Mouse (Mus musculus) forebrain, embryonic 16.5 days (tissue): ENCODE results near the gene Timm17a. TPM values are rescaled to one million over a fixed set of nuclear protein-coding genes. Genes with fewer than 3 reads are reported as not detected.
A peak's percentile ranks its signal among the peaks of the same experiment; 100 is the strongest.

ENCODE experiments used
- ATAC-seq: fragments of 200-750 bp; cut with Nextera tagmentation; 2 replicates; pipeline ENCODE4 v1.8.0; 2017; ENCODE audit warnings: mild to moderate bottlenecking, moderate library complexity
- H3K27ac ChIP-seq: fragments of 300-500 bp; sonication (generic); 2 replicates; pipeline ENCODE4 v1.5.1; 2014; ENCODE audit warnings: low read length, control low read depth
- H3K27me3 ChIP-seq: fragments of 300-500 bp; sonication (generic); replicated peaks from 2 replicates; pipeline ENCODE4 v1.6.1; 2014; ENCODE audit warnings: low read length; ENCODE audit not compliant: control insufficient read depth, insufficient read depth
- H3K36me3 ChIP-seq: fragments of 300-500 bp; sonication (generic); 2 replicates; pipeline ENCODE4 v1.6.1; 2014; ENCODE audit not compliant: control insufficient read depth, insufficient read depth
- H3K4me1 ChIP-seq: fragments of 300-500 bp; sonication (generic); replicated peaks from 2 replicates; pipeline ENCODE4 v1.6.1; 2014; ENCODE audit warnings: low read length; ENCODE audit not compliant: control insufficient read depth, insufficient read depth
- H3K4me2 ChIP-seq: fragments of 300-500 bp; sonication (generic); 2 replicates; pipeline ENCODE4 v1.6.1; 2014; ENCODE audit warnings: mild to moderate bottlenecking, low read length, control low read depth
- H3K4me3 ChIP-seq: fragments of 300-500 bp; sonication (generic); replicated peaks from 2 replicates; pipeline ENCODE4 v1.5.1; 2014; ENCODE audit warnings: mild to moderate bottlenecking, low read length, control low read depth
- H3K9ac ChIP-seq: fragments of 300-500 bp; sonication (generic); replicated peaks from 2 replicates; pipeline ENCODE4 v1.6.1; 2014; ENCODE audit warnings: low read depth, low read length, control low read depth
- H3K9me3 ChIP-seq: fragments of 300-500 bp; sonication (generic); 2 replicates; pipeline ENCODE4 v1.6.1; 2016; ENCODE audit warnings: low read length; ENCODE audit not compliant: control insufficient read depth
- WGBS: fragments of 180-500 bp; shearing (Covaris S2); extraction: QIAGEN DNeasy Blood & Tissue Kit; methylation state at CpG from one replicate; pipeline ENCODE4 v1.1.7; 2014; 5-methylcytosine and 5-hydroxymethylcytosine counted together
- polyA plus RNA-seq: library from polyadenylated mRNA; unstranded; fragments of >200 nt; fragmentation: Nextera tagmentation; extraction: Ambion mirVana; gene quantifications from 2 replicates; pipeline ENCODE4 v1.2.1, GENCODE M21; 2015

Timm17a gene
- polyA plus RNA-seq, 1 experiment from 2014 or later = 154 TPM

GRCm38 (mm10) chr1:135260931-135261330, 52.6 kb downstream of the Timm17a start:
- Histone ChIP-seq H3K36me3 (peaks cover 17% of the 10 kb centered on the region), H3K27me3 (no peaks in the 10 kb centered on the region), H3K9me3 (no peaks in the 10 kb centered on the region), H3K4me3 (no peak overlapping the region), H3K4me1 (peaks cover 6% of the 10 kb centered on the region), H3K27ac (no peak overlapping the region), H3K9ac (no peak overlapping the region), H3K4me2 (no peak overlapping the region)
- no peak for ATAC-seq
- 74% methylated on average over 6 of the region's 6 CpGs for WGBS

GRCm38 (mm10) chr1:135259128-135259436, 54.5 kb downstream of the Timm17a start:
- Histone ChIP-seq H3K9ac (peak overlapping the region; percentile 9), H3K4me1 (peaks cover 6% of the 10 kb centered on the region), H3K27ac (no peak overlapping the region), H3K9me3 (no peaks in the 10 kb centered on the region), H3K36me3 (peaks cover 7% of the 10 kb centered on the region; the same call in 1 of the 2 replicates), H3K27me3 (no peaks in the 10 kb centered on the region), H3K4me2 (peak overlapping the region; percentile 44), H3K4me3 (peak overlapping the region; percentile 9)
- 1% methylated on average over 10 of the region's 10 CpGs for WGBS
- peak; percentile 81 for ATAC-seq

GRCm38 (mm10) chr1:135258380-135259127, 55.0 kb downstream of the Timm17a start, which contains the start of gene Elf3:
Gene Elf3 (minus strand): TSS chr1:135258568.
- Histone ChIP-seq H3K27me3 (no peaks in the 10 kb centered on the region), H3K9ac (peak within 1 kb of the TSS; percentile 33), H3K36me3 (peaks cover 4% of the 10 kb centered on the region; the same call in 1 of the 2 replicates), H3K4me1 (peaks cover 6% of the 10 kb centered on the region), H3K4me2 (peak within 1 kb of the TSS; percentile 44), H3K27ac (no peak within 1 kb of the TSS), H3K4me3 (peak within 1 kb of the TSS; percentile 9), H3K9me3 (no peaks in the 10 kb centered on the region)
- WGBS = 8% methylated on average over 19 of the region's 19 CpGs
- peak; percentile 67 for ATAC-seq

GRCm38 (mm10) chr1:135256299-135256698, 57.3 kb downstream of the Timm17a start:
- 74% methylated on average over 6 of the region's 6 CpGs for WGBS
- no peak overlapping the region for H3K27ac ChIP-seq
- no peak overlapping the region for H3K4me2 ChIP-seq
- no peaks in the 10 kb centered on the region for H3K27me3 ChIP-seq
- H3K4me3 ChIP-seq = no peak overlapping the region
- no peaks in the 10 kb centered on the region for H3K36me3 ChIP-seq
- no peak overlapping the region for H3K9ac ChIP-seq
- peaks cover 6% of the 10 kb centered on the region for H3K4me1 ChIP-seq
- no peaks in the 10 kb centered on the region for H3K9me3 ChIP-seq
- ATAC-seq = no peak

- Histone ChIP-seq H3K9ac (no peak overlapping the region), H3K4me3 (no peak overlapping the region), H3K4me1 (peaks cover 8% of the 10 kb centered on the region), H3K27ac (no peak overlapping the region), H3K4me2 (no peak overlapping the region), H3K27me3 (no peaks in the 10 kb centered on the region), H3K9me3 (no peaks in the 10 kb centered on the region), H3K36me3 (no peaks in the 10 kb centered on the region)
- no peak for ATAC-seq
- WGBS = 43% methylated on average over 4 of the region's 4 CpGs
Measured at GRCm38 (mm10) chr1:135252854-135253253, 60.7 kb downstream of the Timm17a start.

- Histone ChIP-seq H3K4me1 (peaks cover 8% of the 10 kb centered on the region), H3K9ac (no peak overlapping the region), H3K27ac (no peak overlapping the region), H3K4me3 (no peak overlapping the region), H3K27me3 (no peaks in the 10 kb centered on the region), H3K9me3 (no peaks in the 10 kb centered on the region), H3K4me2 (no peak overlapping the region), H3K36me3 (no peaks in the 10 kb centered on the region)
- 88% methylated on average over 8 of the region's 8 CpGs for WGBS
- ATAC-seq = no peak
Measured at GRCm38 (mm10) chr1:135251405-135251804, 62.2 kb downstream of the Timm17a start.

- no peaks in the 10 kb centered on the region for H3K36me3 ChIP-seq
- peaks cover 8% of the 10 kb centered on the region for H3K4me1 ChIP-seq
- no peak for ATAC-seq
- H3K9ac ChIP-seq = no peak overlapping the region
- no peaks in the 10 kb centered on the region for H3K9me3 ChIP-seq
- 82% methylated on average over 2 of the region's 3 CpGs for WGBS
- H3K27ac ChIP-seq = no peak overlapping the region
- H3K4me2 ChIP-seq = no peak overlapping the region
- no peak overlapping the region for H3K4me3 ChIP-seq
- H3K27me3 ChIP-seq = no peaks in the 10 kb centered on the region
Measured at GRCm38 (mm10) chr1:135250706-135251105, 62.9 kb downstream of the Timm17a start.

- Histone ChIP-seq H3K27ac (0 out of 2 replicates have a peak overlapping the region, but pooled peaks have one; percentile 31), H3K4me1 (peaks cover 8% of the 10 kb centered on the region), H3K36me3 (no peaks in the 10 kb centered on the region), H3K9me3 (no peaks in the 10 kb centered on the region), H3K4me2 (peak overlapping the region; percentile 53), H3K4me3 (peak overlapping the region; percentile 46), H3K27me3 (no peaks in the 10 kb centered on the region), H3K9ac (peak overlapping the region; percentile 46)
- WGBS = 2% methylated on average over 15 of the region's 15 CpGs
- peak; percentile 88 for ATAC-seq
Measured at GRCm38 (mm10) chr1:135248434-135248850, 65.1 kb downstream of the Timm17a start.
